Mouse (Mus musculus): Measurements from ENCODE around the gene Sergef. TPM values are rescaled to one million over a fixed set of nuclear protein-coding genes. Genes with fewer than 3 reads are reported as not detected.

Sergef gene
- polyA plus RNA-seq, 1 experiment, result 0.16 TPM

DNA sequence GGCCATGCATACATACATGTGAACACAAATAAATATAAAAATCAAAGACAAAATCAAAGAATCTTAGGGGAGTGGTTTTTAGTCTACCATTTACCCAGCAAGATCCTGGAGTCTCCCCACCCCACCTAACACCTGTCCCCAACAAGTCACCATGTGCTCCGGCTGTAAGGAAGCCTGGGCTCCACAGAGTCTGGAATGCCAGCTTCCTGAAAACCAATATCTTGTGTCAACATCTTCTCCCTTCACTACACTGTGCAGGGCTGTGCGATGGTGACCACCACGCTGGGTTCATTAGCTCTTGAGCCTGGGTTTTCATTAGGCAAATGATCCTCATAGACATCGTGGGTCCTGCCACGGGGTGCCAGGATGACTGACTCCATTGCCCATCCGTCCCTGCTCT lies 155.4 kb downstream of the Sergef start:
- H3K36me3 ChIP-seq (ENCODE audit: control insufficient read depth), result no peaks in the 10 kb centered on the region
- no peaks in the 10 kb centered on the region for H3K9me3 ChIP-seq (ENCODE audit: control insufficient read depth, low read length)
- TF ChIP-seq TAL1 (IDR thresholded peaks at IDR 0.05; ENCODE audit: low read length), result no peak
- TF ChIP-seq GATA1 (IDR thresholded peaks at IDR 0.05; ENCODE audit: low read length), result no peak
- no peak overlapping the region for H3K4me3 ChIP-seq (replicated peaks)
- no peaks in the 10 kb centered on the region for H3K4me1 ChIP-seq (ENCODE audit: control insufficient read depth)
- H3K27me3 ChIP-seq (ENCODE audit: control insufficient read depth), result no peaks in the 10 kb centered on the region

DNA sequence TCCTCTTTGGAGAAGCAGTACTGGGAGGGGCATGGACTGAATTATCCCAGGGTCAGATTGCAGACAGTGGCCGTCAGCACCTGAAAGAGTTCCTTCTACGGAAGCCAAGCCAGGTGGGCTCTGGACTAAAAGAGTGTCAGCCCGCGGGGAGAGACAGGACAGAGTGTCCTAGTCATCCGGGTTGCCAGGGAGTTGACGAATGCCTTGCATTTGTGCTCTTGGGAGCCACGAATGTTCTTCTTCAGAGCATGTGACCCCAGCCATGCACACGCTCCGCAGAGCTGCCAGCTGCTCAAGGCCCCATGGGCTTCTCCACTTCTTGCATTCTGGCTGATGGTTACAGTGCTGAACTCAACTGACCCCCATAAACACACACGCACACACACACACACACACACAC lies 156.6 kb downstream of the Sergef start:
- Histone ChIP-seq H3K27me3 (ENCODE audit: control insufficient read depth) (no peaks in the 10 kb centered on the region), H3K9me3 (ENCODE audit: control insufficient read depth, low read length) (no peaks in the 10 kb centered on the region), H3K36me3 (ENCODE audit: control insufficient read depth) (no peaks in the 10 kb centered on the region), H3K4me3 (replicated peaks) (no peak overlapping the region), H3K4me1 (ENCODE audit: control insufficient read depth) (no peaks in the 10 kb centered on the region)
- no peak for TF ChIP-seq TAL1 (IDR thresholded peaks at IDR 0.05; ENCODE audit: low read length)
- TF ChIP-seq GATA1 (IDR thresholded peaks at IDR 0.05; ENCODE audit: low read length), result no peak

DNA sequence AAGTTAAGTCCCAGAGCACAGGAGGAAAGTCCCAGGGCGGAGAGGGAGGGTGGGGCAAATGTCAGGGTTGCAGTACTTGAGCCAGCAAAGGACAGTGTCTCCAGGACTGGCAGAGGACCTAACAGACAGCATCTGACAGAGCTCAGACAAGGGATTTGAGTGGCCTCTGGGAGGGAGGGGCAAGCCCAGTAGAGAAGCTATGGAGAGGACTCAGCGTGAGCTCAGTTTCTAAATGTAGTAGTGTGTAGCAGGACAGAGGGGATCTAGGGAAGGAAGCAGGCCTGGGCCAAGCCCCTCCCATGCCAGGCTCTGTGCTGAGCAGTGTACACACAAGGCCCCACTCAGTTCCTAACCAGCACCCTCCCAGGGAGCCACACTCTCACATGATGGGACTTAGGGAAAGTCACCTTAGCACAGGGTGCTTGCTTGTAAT lies 157.5 kb downstream of the Sergef start:
- Histone ChIP-seq H3K9me3 (ENCODE audit: control insufficient read depth, low read length) (no peaks in the 10 kb centered on the region), H3K36me3 (ENCODE audit: control insufficient read depth) (no peaks in the 10 kb centered on the region), H3K27me3 (ENCODE audit: control insufficient read depth) (no peaks in the 10 kb centered on the region), H3K4me1 (ENCODE audit: control insufficient read depth) (no peaks in the 10 kb centered on the region), H3K4me3 (replicated peaks) (no peak overlapping the region)
- TF ChIP-seq GATA1 (IDR thresholded peaks at IDR 0.05; ENCODE audit: low read length) (no peak), TAL1 (IDR thresholded peaks at IDR 0.05; ENCODE audit: low read length) (no peak)

DNA sequence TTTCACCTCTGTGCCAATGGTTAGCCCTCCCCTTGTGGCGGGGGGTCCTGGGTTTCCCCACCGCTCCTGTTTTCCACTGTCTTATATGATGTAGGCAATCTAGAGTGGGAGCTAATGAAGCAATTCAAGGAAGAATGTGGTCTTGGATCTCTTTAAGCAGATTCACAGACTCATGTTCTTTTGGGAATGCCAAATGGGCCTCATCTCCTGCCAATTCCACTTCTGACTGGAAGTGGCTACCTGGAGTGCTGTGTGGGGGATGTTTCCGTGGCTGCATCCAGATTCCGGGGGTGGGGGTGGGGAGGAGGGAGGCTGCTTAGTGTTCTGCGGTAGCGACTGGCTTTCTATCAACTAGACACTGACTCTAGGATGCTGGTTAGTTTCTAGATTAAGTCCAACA lies 159.8 kb downstream of the Sergef start:
- Histone ChIP-seq H3K27me3 (ENCODE audit: control insufficient read depth) (no peaks in the 10 kb centered on the region), H3K36me3 (ENCODE audit: control insufficient read depth) (no peaks in the 10 kb centered on the region), H3K4me3 (replicated peaks) (no peak overlapping the region), H3K4me1 (ENCODE audit: control insufficient read depth) (no peaks in the 10 kb centered on the region), H3K9me3 (ENCODE audit: control insufficient read depth, low read length) (no peaks in the 10 kb centered on the region)
- TF ChIP-seq TAL1 (IDR thresholded peaks at IDR 0.05; ENCODE audit: low read length) (no peak), GATA1 (IDR thresholded peaks at IDR 0.05; ENCODE audit: low read length) (no peak)

DNA sequence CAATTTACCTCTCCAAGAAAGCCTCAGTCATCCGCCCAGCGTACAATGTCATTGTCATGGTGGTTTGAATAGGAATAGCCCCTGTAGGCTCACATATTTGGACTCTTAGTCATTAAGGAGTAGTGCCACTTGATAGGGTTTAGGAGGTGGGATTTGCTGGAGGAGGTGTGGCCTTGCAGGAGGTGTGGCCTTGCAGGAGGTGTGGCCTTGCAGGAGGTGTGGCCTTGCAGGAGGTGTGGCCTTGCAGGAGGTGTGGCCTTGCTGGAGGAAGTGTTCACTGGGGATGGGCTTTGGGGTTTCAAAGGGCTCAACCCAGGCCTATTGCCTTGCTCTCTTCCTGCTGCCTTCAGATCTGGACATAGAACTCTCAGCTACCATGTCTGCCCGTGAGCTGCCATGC lies 162.2 kb downstream of the Sergef start:
- H3K4me3 ChIP-seq (replicated peaks), result no peak overlapping the region
- H3K36me3 ChIP-seq (ENCODE audit: control insufficient read depth), result no peaks in the 10 kb centered on the region
- TF ChIP-seq GATA1 (IDR thresholded peaks at IDR 0.05; ENCODE audit: low read length) (no peak), TAL1 (IDR thresholded peaks at IDR 0.05; ENCODE audit: low read length) (no peak)
- H3K9me3 ChIP-seq (ENCODE audit: control insufficient read depth, low read length), result no peaks in the 10 kb centered on the region
- H3K4me1 ChIP-seq (ENCODE audit: control insufficient read depth), result no peaks in the 10 kb centered on the region
- no peaks in the 10 kb centered on the region for H3K27me3 ChIP-seq (ENCODE audit: control insufficient read depth)

DNA sequence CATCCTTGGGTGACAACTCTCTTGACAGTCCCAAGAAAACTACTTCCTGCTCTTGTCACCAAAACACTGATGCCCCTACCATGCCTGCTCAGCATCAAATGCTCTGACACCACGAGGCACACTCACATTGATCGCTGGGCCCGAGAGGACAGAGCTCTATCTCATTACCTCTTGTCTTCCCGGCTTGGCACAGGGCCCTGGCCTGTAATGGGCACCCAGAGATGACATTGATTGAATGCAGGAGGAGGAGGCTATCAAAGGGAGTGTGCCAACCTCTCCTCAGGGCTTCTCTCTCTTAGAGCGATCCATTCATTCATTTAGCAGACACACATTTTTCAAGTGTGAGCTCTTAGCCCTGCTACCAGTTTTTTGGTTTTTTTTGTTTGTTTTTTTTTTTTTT lies 164.1 kb downstream of the Sergef start:
- Histone ChIP-seq H3K9me3 (ENCODE audit: control insufficient read depth, low read length) (no peaks in the 10 kb centered on the region), H3K36me3 (ENCODE audit: control insufficient read depth) (no peaks in the 10 kb centered on the region), H3K4me1 (ENCODE audit: control insufficient read depth) (no peaks in the 10 kb centered on the region; the same call in 1 of the 2 replicates), H3K27me3 (ENCODE audit: control insufficient read depth) (no peaks in the 10 kb centered on the region), H3K4me3 (replicated peaks) (no peak overlapping the region)
- TF ChIP-seq GATA1 (IDR thresholded peaks at IDR 0.05; ENCODE audit: low read length) (no peak), TAL1 (IDR thresholded peaks at IDR 0.05; ENCODE audit: low read length) (no peak)

DNA sequence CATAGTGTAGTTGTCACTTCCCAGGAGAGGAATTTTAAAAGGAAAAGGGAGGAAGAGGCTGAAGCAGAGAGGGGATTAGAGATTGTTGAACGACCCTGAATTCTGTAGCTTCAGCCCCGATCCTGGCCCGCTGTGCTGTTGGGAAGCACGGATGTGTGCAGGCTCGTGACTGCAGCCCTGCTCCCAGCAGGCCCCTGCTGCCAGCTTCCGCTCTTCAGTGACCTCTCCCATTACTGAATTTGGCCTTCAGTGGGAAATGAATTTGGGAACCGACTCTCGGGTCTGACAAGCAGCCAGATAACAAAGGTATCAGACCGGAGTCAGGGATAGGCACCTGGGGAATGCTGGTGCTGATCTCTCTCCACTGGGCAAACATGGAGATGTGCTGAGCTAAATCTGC lies 166.5 kb downstream of the Sergef start:
- Histone ChIP-seq H3K9me3 (ENCODE audit: control insufficient read depth, low read length) (no peaks in the 10 kb centered on the region), H3K27me3 (ENCODE audit: control insufficient read depth) (no peaks in the 10 kb centered on the region), H3K4me1 (ENCODE audit: control insufficient read depth) (no peaks in the 10 kb centered on the region; the same call in 1 of the 2 replicates), H3K4me3 (replicated peaks) (no peak overlapping the region), H3K36me3 (ENCODE audit: control insufficient read depth) (no peaks in the 10 kb centered on the region)
- TF ChIP-seq TAL1 (IDR thresholded peaks at IDR 0.05; ENCODE audit: low read length) (no peak), GATA1 (IDR thresholded peaks at IDR 0.05; ENCODE audit: low read length) (no peak)

DNA sequence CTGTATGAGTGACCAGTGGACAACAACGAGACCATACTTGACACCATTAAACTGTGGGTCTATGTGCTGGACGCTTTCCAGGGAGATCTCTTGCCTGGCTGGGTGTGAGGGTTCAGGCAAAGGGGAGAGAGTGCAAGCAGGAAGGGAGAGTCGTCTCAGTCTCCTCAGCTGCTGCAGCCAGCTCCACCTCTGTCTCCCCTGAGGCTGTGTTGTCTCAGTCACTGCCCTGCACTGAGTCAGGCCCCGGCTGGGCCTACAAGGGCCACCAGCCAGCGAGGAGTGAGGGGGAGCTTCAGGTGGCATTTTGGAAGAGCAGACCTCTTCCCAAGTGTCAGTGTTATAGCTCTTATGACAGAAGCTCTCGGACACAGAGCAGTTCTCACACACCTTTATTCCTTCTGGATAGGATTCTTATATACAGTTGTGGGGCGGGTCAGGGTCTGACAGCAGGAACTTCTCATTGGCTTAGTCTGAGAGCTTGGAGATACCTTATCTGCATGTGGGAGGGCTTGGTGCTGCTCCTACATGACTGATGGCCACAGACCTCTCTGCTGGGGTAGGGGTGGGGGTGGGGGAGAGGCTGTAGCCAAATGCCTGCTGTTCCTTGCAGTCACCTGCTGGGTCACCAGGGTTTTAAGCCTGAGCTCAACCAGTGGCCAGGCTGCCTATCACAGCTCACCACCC lies 168.4 kb downstream of the Sergef start:
- TF ChIP-seq TAL1 (IDR thresholded peaks at IDR 0.05; ENCODE audit: low read length) (no peak), GATA1 (IDR thresholded peaks at IDR 0.05; ENCODE audit: low read length) (no peak)
- Histone ChIP-seq H3K36me3 (ENCODE audit: control insufficient read depth) (no peaks in the 10 kb centered on the region), H3K4me1 (ENCODE audit: control insufficient read depth) (no peaks in the 10 kb centered on the region; the same call in 1 of the 2 replicates), H3K9me3 (ENCODE audit: control insufficient read depth, low read length) (no peaks in the 10 kb centered on the region), H3K27me3 (ENCODE audit: control insufficient read depth) (no peaks in the 10 kb centered on the region), H3K4me3 (replicated peaks) (no peak overlapping the region)

DNA sequence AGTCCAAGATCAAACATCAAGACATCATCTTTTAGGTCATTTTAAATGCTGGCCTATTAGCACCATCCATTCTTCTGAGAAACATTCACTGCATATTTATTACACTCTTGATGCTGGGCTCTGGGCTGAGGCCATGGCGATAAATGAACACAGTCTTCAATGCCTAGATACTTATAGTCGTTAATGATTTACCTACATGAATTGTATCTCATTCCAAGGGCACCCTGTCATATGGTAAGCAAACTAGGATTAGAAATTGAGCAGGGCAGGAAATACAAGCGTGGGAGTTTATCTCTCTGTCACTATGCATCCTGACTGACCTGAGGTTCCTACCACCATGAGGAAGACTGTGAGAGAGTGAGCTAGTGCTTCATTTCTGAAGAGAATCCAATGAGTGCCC lies 170.1 kb downstream of the Sergef start:
- no peaks in the 10 kb centered on the region for H3K36me3 ChIP-seq (ENCODE audit: control insufficient read depth)
- no peak overlapping the region for H3K4me3 ChIP-seq (replicated peaks)
- no peaks in the 10 kb centered on the region for H3K27me3 ChIP-seq (ENCODE audit: control insufficient read depth)
- H3K4me1 ChIP-seq (ENCODE audit: control insufficient read depth), result no peaks in the 10 kb centered on the region; the same call in 1 of the 2 replicates
- TF ChIP-seq TAL1 (IDR thresholded peaks at IDR 0.05; ENCODE audit: low read length) (no peak), GATA1 (IDR thresholded peaks at IDR 0.05; ENCODE audit: low read length) (no peak)
- H3K9me3 ChIP-seq (ENCODE audit: control insufficient read depth, low read length), result no peaks in the 10 kb centered on the region

Data from erythroblast, embryonic 14.5 days (primary cell).